35 mouse cellular contexts compared by ENCODE assay signal in the genomic region with DNA sequence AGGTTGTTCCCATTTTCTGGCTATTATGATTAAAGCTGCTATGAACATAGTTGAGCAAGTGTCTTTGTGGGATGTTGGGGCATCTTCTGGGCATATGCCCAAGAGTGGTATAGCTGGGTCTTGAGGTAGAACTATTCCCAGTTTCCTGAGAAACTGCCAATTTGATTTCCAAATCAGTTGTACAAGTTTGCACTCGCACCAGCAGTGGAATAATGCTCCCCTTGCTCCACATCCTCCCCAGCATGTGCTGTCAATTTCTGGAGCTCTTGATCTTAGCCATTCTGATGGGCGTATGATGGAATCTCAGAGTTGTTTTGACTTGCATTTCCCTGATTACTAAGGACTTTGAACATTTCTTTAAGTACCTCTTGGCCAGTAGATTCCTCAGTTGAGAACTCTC.
"Had no signal": no experiment of that assay in that cellular context is flagged by ENCODE, and none has a peak within 500 bp of the region (broad histone marks: within the 10 kb centered on the region; RNA-seq: fewer than 3 reads in every experiment).

No protein-coding gene starts in this region.

- H3K36me3 ChIP-seq: heart, embryonic 10.5 days; heart, embryonic 12.5 days; heart, embryonic 13.5 days; heart, embryonic 15.5 days; hindbrain, embryonic 10.5 days; hindbrain, embryonic 12.5 days; hindbrain, embryonic 15.5 days; intestine, embryonic 15.5 days; kidney, embryonic 15.5 days had no signal

- H3K4me1 ChIP-seq: heart, embryonic 10.5 days; heart, embryonic 12.5 days; hindbrain, embryonic 10.5 days; hindbrain, embryonic 12.5 days; hindbrain, embryonic 15.5 days; intestine, embryonic 15.5 days; kidney, embryonic 15.5 days had no signal

- H3K9me3 ChIP-seq: heart, embryonic 10.5 days; heart, embryonic 12.5 days; heart, embryonic 13.5 days; heart, embryonic 15.5 days; hindbrain, embryonic 10.5 days; hindbrain, embryonic 12.5 days; hindbrain, embryonic 15.5 days; intestine, embryonic 15.5 days; kidney, embryonic 15.5 days had no signal

- H3K4me3 ChIP-seq: heart, embryonic 10.5 days; heart, embryonic 12.5 days; heart, embryonic 13.5 days; heart, embryonic 15.5 days; hindbrain, embryonic 10.5 days; hindbrain, embryonic 12.5 days; hindbrain, embryonic 15.5 days; intestine, embryonic 15.5 days; kidney, embryonic 15.5 days; layer of hippocampus, adult 2 months; left cerebral cortex, adult 2 months had no signal

- ATAC-seq: hindbrain, embryonic 16.5 days; hindbrain, postnatal 0 days; inflammation-experienced regulatory T-cells, adult 6 months; intestine, embryonic 15.5 days; intestine, embryonic 16.5 days; intestine, postnatal 0 days had no signal

- H3K4me2 ChIP-seq: heart, embryonic 11.5 days; heart, embryonic 12.5 days; heart, embryonic 13.5 days; heart, embryonic 15.5 days; hindbrain, embryonic 12.5 days; hindbrain, embryonic 14.5 days; hindbrain, embryonic 15.5 days; intestine, embryonic 15.5 days; kidney, embryonic 15.5 days had no signal

- H3K27me3 ChIP-seq: heart, embryonic 12.5 days; heart, embryonic 13.5 days; heart, embryonic 15.5 days; hindbrain, embryonic 12.5 days; hindbrain, embryonic 15.5 days; intestine, embryonic 15.5 days; kidney, embryonic 15.5 days had no signal

- DNase-seq: heart, postnatal 10 days; heart, postnatal 14 days; heart, postnatal 36 days; heart, postnatal 4 days; kidney, adult 11 months; kidney, adult 18-20 months; kidney, adult 2 months; kidney, adult 8-10 months; kidney, adult 9 months; kidney, postnatal 10 days; kidney, postnatal 14 days; kidney, postnatal 25 days; kidney, postnatal 36 days; kidney, postnatal 4 days; layer of hippocampus, adult 9-11 months; layer of hippocampus, postnatal 36 days had no signal

- H3K9ac ChIP-seq: heart, embryonic 12.5 days; heart, embryonic 13.5 days; heart, embryonic 15.5 days; hindbrain, embryonic 12.5 days; hindbrain, embryonic 14.5 days; hindbrain, embryonic 15.5 days; intestine, embryonic 15.5 days; kidney, embryonic 15.5 days had no signal

- H3K27ac ChIP-seq: heart, embryonic 10.5 days; heart, embryonic 13.5 days; heart, embryonic 15.5 days; hindbrain, embryonic 10.5 days; hindbrain, embryonic 12.5 days; hindbrain, embryonic 14.5 days; hindbrain, embryonic 15.5 days; hindbrain, postnatal 0 days; intestine, embryonic 15.5 days; kidney, embryonic 15.5 days; kidney, postnatal 0 days; layer of hippocampus, adult 2 months; left cerebral cortex, adult 2 months had no signal
